Mouse (Mus musculus) midbrain, embryonic 15.5 days (tissue): ENCODE measurements around the gene Ly75. TPM values are rescaled to one million over a fixed set of nuclear protein-coding genes. Genes with fewer than 3 reads are reported as not detected.

Experiments
- ATAC-seq: fragments of 200-750 bp; cut with Nextera tagmentation; replicated peaks from 2 replicates; pipeline ENCODE4 v1.8.0; 2017; ENCODE audit warnings: moderate TSS enrichment
- H3K27ac ChIP-seq: fragments of 300-500 bp; sonication (generic); 2 replicates; pipeline ENCODE4 v1.5.1; 2015; ENCODE audit warnings: mild to moderate bottlenecking, inconsistent platforms
- H3K27me3 ChIP-seq: fragments of 300-500 bp; sonication (generic); replicated peaks from 2 replicates; pipeline ENCODE4 v1.6.1; 2015; ENCODE audit warnings: inconsistent platforms
- H3K36me3 ChIP-seq: fragments of 300-500 bp; sonication (generic); replicated peaks from 2 replicates; pipeline ENCODE4 v1.6.1; 2015; ENCODE audit warnings: inconsistent platforms
- H3K4me1 ChIP-seq: fragments of 300-500 bp; sonication (generic); 2 replicates; pipeline ENCODE4 v1.6.1; 2015; ENCODE audit warnings: inconsistent platforms
- H3K4me2 ChIP-seq: fragments of 300-500 bp; sonication (generic); 2 replicates; pipeline ENCODE4 v1.6.1; 2015; ENCODE audit warnings: inconsistent platforms, mild to moderate bottlenecking, moderate library complexity
- H3K4me3 ChIP-seq: fragments of 300-500 bp; sonication (generic); 2 replicates; pipeline ENCODE4 v1.5.1; 2015; ENCODE audit warnings: mild to moderate bottlenecking, inconsistent platforms
- H3K9ac ChIP-seq: fragments of 300-500 bp; sonication (generic); 2 replicates; pipeline ENCODE4 v1.6.1; 2015; ENCODE audit warnings: mild to moderate bottlenecking, inconsistent platforms
- H3K9me3 ChIP-seq: fragments of 300-500 bp; sonication (generic); 2 replicates; pipeline ENCODE4 v1.6.1; 2016; ENCODE audit warnings: inconsistent platforms
- WGBS: fragments of 180-500 bp; shearing (Covaris S2); methylation state at CpG from one replicate; pipeline ENCODE4 v1.1.7; 2015; ENCODE audit warnings: mixed read lengths; 5-methylcytosine and 5-hydroxymethylcytosine counted together
- polyA plus RNA-seq: library from polyadenylated mRNA; unstranded; fragments of >200 nt; fragmentation: Nextera tagmentation; extraction: Ambion mirVana; gene quantifications from 2 replicates; pipeline ENCODE4 v1.2.1, GENCODE M21; 2015

Gene Ly75
- polyA plus RNA-seq, 1 experiment from 2014 or later = 0.97 TPM

DNA sequence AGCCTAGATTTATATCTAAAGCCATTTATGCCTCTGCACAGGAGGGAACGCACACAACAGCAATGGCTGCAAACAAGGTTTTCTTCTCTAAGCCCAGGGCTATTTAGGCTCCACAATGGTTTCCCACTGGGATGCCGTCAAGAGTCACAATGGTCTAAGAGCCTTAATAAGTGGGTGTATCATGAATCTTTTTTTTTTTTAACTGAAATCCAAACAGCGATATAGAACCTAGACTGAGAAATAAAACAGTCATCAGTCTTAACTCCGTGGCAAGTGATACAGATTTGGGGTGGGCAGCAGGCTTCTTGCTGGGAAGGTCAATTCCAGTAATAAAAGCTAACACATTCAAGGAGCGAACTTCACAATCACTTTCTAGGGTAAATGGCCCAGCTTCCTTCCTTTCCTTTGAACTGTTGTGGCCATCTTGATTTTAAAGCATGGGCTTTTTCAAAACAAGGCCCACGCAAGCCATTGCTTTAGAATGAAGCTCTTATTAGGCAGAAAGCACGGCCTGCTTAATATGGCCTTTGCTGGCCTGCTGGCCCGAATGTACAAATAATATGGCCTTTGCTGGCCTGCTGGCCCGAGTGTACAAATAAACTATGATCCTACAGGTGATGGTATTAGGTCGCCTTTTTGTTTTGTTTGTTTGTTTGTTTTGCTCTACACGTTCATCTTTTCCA lies 39.4 kb downstream of the Ly75 start:
- H3K27ac ChIP-seq = no peak overlapping the region
- peaks cover 9% of the 10 kb centered on the region for H3K4me1 ChIP-seq
- 33% methylated on average over 11 of the region's 11 CpGs for WGBS
- H3K9ac ChIP-seq = no peak overlapping the region
- no peak overlapping the region for H3K4me2 ChIP-seq
- no peaks in the 10 kb centered on the region for H3K9me3 ChIP-seq
- no peak for ATAC-seq
- H3K27me3 ChIP-seq = no peaks in the 10 kb centered on the region; the same call in 1 of the 2 replicates
- H3K36me3 ChIP-seq = no peaks in the 10 kb centered on the region
- H3K4me3 ChIP-seq = no peak overlapping the region

DNA sequence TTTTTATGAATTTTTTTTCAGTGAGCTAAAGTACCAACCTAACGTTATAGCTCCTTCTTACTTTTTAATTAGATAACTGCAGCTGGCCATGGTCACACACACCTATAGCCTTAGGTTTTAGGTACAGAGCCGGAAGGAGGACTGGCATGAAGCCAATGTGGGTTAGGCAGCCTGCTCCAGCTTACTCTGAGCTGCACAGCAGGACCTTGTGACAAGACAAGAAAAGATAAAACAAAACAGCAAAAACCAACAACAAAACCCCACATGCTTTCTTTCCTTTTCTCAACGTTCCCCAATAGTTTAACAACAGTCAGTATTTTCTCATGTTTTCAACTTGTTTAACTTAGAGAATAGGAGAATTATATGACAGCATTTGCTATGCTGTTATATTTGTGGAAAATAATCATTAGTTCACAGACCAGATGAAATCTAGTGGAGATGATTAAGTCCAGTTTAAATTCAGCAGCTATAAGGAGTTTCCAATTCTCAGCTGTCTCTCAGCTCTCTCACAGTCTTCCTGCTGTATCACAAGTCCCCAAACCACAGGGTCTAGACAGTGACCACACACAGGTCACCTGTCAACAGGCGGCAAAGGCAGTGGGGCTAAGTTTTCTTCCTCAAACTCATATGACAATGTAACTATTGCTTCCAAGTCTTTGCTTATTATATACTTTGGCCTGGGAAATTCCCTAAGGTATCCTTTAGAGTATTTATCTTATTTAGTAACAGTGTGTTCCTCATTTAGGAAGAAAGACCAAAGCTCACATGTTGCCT lies 40.8 kb downstream of the Ly75 start:
- Histone ChIP-seq H3K4me1 (peaks cover 9% of the 10 kb centered on the region), H3K27ac (no peak overlapping the region), H3K9me3 (no peaks in the 10 kb centered on the region), H3K27me3 (no peaks in the 10 kb centered on the region; the same call in 1 of the 2 replicates), H3K9ac (no peak overlapping the region), H3K36me3 (no peaks in the 10 kb centered on the region), H3K4me3 (no peak overlapping the region), H3K4me2 (no peak overlapping the region)
- no peak for ATAC-seq
- 52% methylated on average over 4 of the region's 4 CpGs for WGBS

DNA sequence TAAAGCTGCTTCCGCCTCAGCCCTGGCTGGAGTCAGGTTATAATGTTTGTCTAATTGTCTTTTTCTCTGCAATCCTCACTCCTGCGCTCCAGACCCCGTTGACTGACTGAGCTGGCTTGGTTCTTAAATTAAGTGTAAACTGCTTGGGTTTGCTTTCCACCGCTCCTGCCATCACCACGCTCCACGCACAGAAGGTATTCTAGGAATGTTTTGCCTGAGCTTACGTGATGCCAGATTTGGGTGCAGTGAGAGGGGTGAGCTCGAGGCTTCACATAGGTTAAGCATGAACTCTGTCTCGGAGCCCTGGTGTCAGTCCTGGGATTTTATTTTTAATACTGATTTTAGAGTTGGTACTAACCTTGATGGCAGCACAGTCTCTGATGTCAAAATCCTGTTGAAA lies 45.2 kb downstream of the Ly75 start:
- Histone ChIP-seq H3K9ac (no peak overlapping the region), H3K27ac (no peak overlapping the region), H3K9me3 (no peaks in the 10 kb centered on the region), H3K4me1 (no peaks in the 10 kb centered on the region), H3K4me2 (no peak overlapping the region), H3K27me3 (no peaks in the 10 kb centered on the region; the same call in 1 of the 2 replicates), H3K4me3 (no peak overlapping the region), H3K36me3 (no peaks in the 10 kb centered on the region)
- 28% methylated on average over 9 of the region's 9 CpGs for WGBS
- ATAC-seq = no peak

DNA sequence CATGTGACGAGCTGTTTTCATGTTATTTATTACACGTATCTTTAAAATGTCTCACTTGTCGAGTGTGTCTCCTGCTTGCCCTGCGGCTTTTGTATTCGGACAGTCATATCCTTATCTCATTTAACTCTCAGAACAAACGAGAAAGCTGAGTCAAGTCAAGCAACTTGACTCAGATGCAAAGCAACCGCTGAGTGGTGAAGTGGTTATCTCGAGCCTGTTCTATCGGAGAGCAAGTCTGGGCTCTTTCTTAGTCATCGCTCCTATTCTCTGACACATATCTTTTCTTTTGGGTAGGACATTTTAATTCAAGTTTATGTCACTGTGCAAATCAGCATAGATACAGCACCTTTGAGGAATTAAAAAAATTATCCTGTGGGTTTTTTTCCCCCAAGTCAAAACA lies 54.5 kb downstream of the Ly75 start:
- Histone ChIP-seq H3K27ac (no peak overlapping the region), H3K27me3 (no peaks in the 10 kb centered on the region), H3K9me3 (no peaks in the 10 kb centered on the region), H3K4me2 (no peak overlapping the region), H3K36me3 (no peaks in the 10 kb centered on the region), H3K4me3 (no peak overlapping the region), H3K9ac (no peak overlapping the region), H3K4me1 (no peaks in the 10 kb centered on the region)
- ATAC-seq = no peak
- 93% methylated on average over 10 of the region's 10 CpGs for WGBS

DNA sequence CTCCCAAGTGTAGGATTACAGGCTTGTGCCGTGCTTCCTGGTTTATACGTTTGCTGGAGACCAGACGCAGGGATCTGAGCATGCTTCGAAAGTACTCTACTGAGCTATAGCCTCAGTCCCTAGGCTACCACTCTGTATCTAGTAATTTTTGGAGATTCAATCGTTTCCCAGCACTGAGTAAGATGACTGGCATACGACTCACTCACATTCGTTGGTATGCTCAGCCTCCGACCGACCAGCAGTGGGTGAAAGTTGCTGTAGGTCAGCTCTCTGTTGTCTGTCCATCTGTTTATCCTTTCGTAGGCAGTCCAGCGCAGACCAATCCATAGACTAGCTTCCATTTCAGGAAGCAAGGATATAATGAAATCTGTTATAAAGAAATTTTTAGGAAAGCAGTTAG lies 55.5 kb downstream of the Ly75 start:
- no peak overlapping the region for H3K4me2 ChIP-seq
- no peaks in the 10 kb centered on the region for H3K27me3 ChIP-seq
- H3K36me3 ChIP-seq = no peaks in the 10 kb centered on the region
- H3K4me1 ChIP-seq = no peaks in the 10 kb centered on the region
- no peak overlapping the region for H3K4me3 ChIP-seq
- WGBS = 88% methylated on average over 11 of the region's 11 CpGs
- H3K9ac ChIP-seq = no peak overlapping the region
- H3K9me3 ChIP-seq = no peaks in the 10 kb centered on the region
- no peak for ATAC-seq
- H3K27ac ChIP-seq = no peak overlapping the region

DNA sequence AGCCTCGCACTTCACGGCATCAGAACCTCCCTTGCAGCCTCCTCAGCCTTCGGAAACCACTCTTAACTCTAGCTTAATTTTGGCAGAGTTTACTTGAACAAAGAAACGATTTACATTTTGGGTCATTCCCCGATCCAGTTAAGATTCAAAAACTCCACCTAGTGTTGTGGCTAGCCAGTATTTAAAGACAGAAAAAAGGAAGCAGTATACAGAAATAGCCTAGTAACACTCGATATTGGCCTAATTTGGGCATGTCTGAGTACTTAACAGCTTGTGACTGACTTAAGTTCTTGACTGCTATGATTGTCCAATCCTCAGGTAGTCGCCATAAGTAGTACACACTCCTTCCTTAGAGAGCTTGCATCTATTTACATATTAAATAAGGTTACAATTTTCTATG lies 56.2 kb downstream of the Ly75 start:
- H3K27ac ChIP-seq = no peak overlapping the region
- no peaks in the 10 kb centered on the region for H3K9me3 ChIP-seq
- WGBS = 90% methylated on average over 7 of the region's 7 CpGs
- no peak overlapping the region for H3K9ac ChIP-seq
- H3K27me3 ChIP-seq = no peaks in the 10 kb centered on the region
- no peak overlapping the region for H3K4me3 ChIP-seq
- ATAC-seq = no peak
- H3K4me2 ChIP-seq = no peak overlapping the region
- no peaks in the 10 kb centered on the region for H3K36me3 ChIP-seq
- no peaks in the 10 kb centered on the region for H3K4me1 ChIP-seq

DNA sequence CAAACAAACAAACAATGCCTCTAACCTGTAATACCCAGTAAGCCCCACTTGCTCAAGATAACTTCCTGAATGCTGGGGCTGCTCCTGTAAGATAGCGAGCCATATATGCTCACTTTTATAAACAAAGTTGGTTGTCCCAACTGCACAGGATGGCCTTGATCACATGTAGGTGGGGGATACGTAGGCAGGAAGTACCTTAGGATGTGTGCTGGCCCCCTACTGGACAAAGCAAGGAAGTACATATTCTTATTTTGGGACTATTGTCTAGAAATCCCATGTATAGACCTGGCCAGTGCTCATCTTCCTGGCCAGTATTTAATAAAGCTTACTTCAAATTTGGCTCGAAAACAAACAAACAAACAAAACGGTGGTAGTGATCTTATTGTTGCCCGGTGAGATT lies 59.7 kb downstream of the Ly75 start:
- Histone ChIP-seq H3K4me1 (no peaks in the 10 kb centered on the region), H3K9me3 (no peaks in the 10 kb centered on the region), H3K27ac (no peak overlapping the region), H3K27me3 (no peaks in the 10 kb centered on the region), H3K4me3 (no peak overlapping the region), H3K4me2 (no peak overlapping the region), H3K36me3 (no peaks in the 10 kb centered on the region), H3K9ac (no peak overlapping the region)
- 88% methylated on average over 5 of the region's 5 CpGs for WGBS
- no peak for ATAC-seq

DNA sequence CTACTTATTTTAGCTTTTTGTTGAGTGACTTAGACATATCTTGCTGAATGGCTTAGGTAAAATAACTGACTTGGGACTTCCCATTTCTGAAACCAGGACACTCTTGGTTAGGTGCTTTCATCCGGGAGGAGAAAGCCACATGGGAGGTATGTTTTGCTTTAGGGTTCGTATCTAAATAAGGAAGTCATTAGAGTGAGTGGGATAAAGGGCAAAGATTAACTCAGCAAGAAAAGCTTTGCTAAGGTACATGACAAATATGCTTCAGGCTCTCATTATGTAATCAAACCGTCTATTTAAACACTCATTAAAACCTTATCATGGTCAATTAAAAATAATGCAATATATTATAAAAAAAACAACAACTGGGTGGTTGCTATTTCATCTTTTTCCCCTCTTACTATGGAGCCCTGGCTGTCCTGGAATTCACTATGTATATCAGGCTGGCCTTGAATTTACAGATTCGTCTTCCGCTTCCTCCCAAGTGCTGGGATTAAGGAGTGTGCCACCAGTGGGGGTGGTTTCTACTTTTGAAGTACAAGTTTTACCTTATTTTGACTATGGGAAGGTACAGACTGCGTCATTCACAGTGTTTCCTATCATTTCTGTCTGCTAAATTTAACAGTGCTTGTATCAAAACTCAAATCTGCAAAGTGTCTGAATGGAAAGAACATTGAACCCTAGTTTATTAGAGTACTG lies 60.9 kb downstream of the Ly75 start:
- no peak for ATAC-seq
- no peak overlapping the region for H3K4me2 ChIP-seq
- H3K36me3 ChIP-seq = no peaks in the 10 kb centered on the region
- no peaks in the 10 kb centered on the region for H3K9me3 ChIP-seq
- WGBS = 73% methylated on average over 6 of the region's 6 CpGs
- H3K27me3 ChIP-seq = no peaks in the 10 kb centered on the region
- H3K4me3 ChIP-seq = no peak overlapping the region
- H3K9ac ChIP-seq = no peak overlapping the region
- H3K27ac ChIP-seq = no peak overlapping the region
- H3K4me1 ChIP-seq = no peaks in the 10 kb centered on the region

DNA sequence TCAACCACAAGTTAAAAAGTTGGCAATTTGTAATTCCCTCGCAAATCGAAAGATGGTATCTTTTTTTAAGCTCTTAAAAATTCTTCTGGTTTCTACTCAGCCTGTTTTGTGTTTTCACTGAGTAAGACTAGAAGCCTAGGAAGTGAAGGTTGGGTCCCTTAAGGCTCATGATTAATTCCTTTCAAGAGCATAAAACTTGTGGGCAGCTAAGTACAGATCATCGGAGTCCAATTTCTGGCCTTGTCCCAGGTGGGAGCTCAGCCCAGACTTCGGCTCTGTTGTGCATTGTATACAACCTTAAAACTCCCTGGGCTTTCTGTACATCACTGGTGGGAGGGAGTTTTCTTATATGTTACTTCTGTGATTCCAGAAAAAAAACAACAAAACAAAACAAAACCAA lies 79.3 kb downstream of the Ly75 start:
- Histone ChIP-seq H3K27me3 (no peaks in the 10 kb centered on the region), H3K4me1 (no peaks in the 10 kb centered on the region), H3K4me3 (no peak overlapping the region), H3K9me3 (no peaks in the 10 kb centered on the region), H3K9ac (no peak overlapping the region), H3K36me3 (no peaks in the 10 kb centered on the region), H3K4me2 (no peak overlapping the region), H3K27ac (no peak overlapping the region)
- WGBS = 91% methylated on average over 4 of the region's 4 CpGs
- ATAC-seq = no peak

DNA sequence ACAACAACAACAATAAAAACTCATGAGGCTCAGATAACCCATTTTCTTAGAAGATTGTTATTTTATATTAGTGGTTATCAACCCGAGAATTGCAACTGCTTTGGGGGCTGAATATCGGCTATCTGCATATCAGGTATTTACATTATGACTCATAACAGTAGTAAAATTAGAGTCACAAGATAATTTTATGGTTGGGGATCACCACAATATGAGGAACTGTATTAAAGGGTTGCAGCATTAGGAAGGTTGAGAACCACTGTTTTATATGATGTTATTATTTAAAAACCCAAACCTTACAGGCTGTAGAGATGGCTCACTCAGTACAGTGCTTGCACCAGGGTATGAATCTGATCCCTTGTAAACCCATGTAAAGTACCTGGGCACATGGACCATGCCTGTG lies 83.8 kb downstream of the Ly75 start:
- WGBS = 91% methylated on average over 2 of the region's 2 CpGs
- Histone ChIP-seq H3K4me1 (no peaks in the 10 kb centered on the region), H3K9me3 (no peaks in the 10 kb centered on the region), H3K36me3 (no peaks in the 10 kb centered on the region), H3K27ac (no peak overlapping the region), H3K4me2 (no peak overlapping the region), H3K27me3 (no peaks in the 10 kb centered on the region), H3K4me3 (no peak overlapping the region), H3K9ac (no peak overlapping the region)
- ATAC-seq = no peak

DNA sequence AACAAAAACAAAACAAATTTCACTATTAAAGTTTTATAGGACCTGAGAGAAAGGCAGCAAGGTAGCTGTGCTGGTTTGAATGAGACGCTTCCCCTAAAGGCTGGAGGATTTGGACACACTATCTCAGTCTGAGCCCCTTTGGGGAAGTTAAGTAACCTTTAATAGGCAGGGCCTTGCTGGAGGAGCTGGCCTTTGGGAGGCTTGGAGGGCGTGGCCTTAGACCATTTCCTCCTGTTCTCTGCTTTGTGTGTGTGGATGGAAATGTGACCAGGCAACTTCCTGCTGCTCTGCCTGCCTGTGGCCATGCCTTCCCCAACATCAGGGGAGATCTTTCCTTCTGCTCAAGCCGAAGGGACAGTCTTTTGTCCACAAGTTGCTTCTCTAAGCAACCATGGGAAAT lies 84.8 kb downstream of the Ly75 start:
- H3K4me1 ChIP-seq = no peaks in the 10 kb centered on the region
- no peak overlapping the region for H3K4me3 ChIP-seq
- no peak overlapping the region for H3K27ac ChIP-seq
- H3K4me2 ChIP-seq = no peak overlapping the region
- 83% methylated on average over 3 of the region's 3 CpGs for WGBS
- no peak for ATAC-seq
- no peaks in the 10 kb centered on the region for H3K36me3 ChIP-seq
- no peaks in the 10 kb centered on the region for H3K27me3 ChIP-seq
- no peak overlapping the region for H3K9ac ChIP-seq
- H3K9me3 ChIP-seq = no peaks in the 10 kb centered on the region

DNA sequence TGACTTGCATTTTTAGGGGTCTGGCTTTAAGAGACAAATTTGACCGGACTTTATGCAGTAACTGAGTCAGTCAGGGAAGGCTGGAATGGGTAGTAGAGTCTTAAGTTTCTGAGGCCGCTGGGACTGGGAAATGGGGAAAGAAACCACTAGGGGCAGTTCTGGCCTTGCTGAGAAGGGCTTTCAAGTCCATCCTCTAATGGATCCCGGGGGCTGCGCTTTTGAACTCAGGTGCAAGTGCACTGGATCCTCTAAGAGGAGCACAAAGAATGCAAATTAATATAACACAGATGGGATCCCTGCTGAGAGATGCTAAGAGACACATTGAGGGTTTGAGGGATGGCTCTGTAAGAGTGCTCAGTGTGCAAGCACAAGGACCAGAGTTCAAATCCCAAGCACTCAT lies 91.7 kb downstream of the Ly75 start:
- Histone ChIP-seq H3K9me3 (no peaks in the 10 kb centered on the region), H3K36me3 (no peaks in the 10 kb centered on the region), H3K27me3 (no peaks in the 10 kb centered on the region), H3K4me3 (no peak overlapping the region), H3K27ac (no peak overlapping the region), H3K9ac (no peak overlapping the region), H3K4me2 (no peak overlapping the region), H3K4me1 (no peaks in the 10 kb centered on the region)
- no peak for ATAC-seq
- WGBS = 86% methylated on average over 4 of the region's 4 CpGs
